Mouse (Mus musculus) intestine, embryonic 16.5 days (tissue): Measurements from ENCODE around the gene Fancd2. TPM values are rescaled to one million over a fixed set of nuclear protein-coding genes. Genes with fewer than 3 reads are reported as not detected.

Experiments used
- ATAC-seq: fragments of 200-750 bp; cut with Nextera tagmentation; 2 replicates; pipeline ENCODE4 v1.8.0; 2017; ENCODE audit warnings: moderate TSS enrichment, moderate library complexity
- H3K27ac ChIP-seq: fragments of 300-500 bp; sonication (generic); 2 replicates; pipeline ENCODE4 v1.5.1; 2014; ENCODE audit warnings: mild to moderate bottlenecking, low read length
- H3K27me3 ChIP-seq: fragments of 300-500 bp; sonication (generic); replicated peaks from 2 replicates; pipeline ENCODE4 v1.6.1; 2014; ENCODE audit warnings: low read length, control low read depth, mixed read lengths; ENCODE audit not compliant: control insufficient read depth, insufficient read depth
- H3K36me3 ChIP-seq: fragments of 300-500 bp; sonication (generic); 2 replicates; pipeline ENCODE4 v1.6.1; 2014; ENCODE audit warnings: low read length, control low read depth; ENCODE audit not compliant: control insufficient read depth, insufficient read depth
- H3K4me1 ChIP-seq: fragments of 300-500 bp; sonication (generic); 2 replicates; pipeline ENCODE4 v1.6.1; 2014; ENCODE audit warnings: low read length, control low read depth, mixed read lengths; ENCODE audit not compliant: control insufficient read depth, insufficient read depth
- H3K4me2 ChIP-seq: fragments of 300-500 bp; sonication (generic); 2 replicates; pipeline ENCODE4 v1.6.1; 2014; ENCODE audit warnings: low read depth, low read length, control low read depth
- H3K4me3 ChIP-seq: fragments of 300-500 bp; sonication (generic); 2 replicates; pipeline ENCODE4 v1.5.1; 2014; ENCODE audit warnings: mild to moderate bottlenecking, low read length
- H3K9ac ChIP-seq: fragments of 300-500 bp; sonication (generic); 2 replicates; pipeline ENCODE4 v1.6.1; 2014; ENCODE audit warnings: low read depth, low read length
- H3K9me3 ChIP-seq: fragments of 300-500 bp; sonication (generic); 2 replicates; pipeline ENCODE4 v1.6.1; 2016; ENCODE audit warnings: low read length, control low read depth; ENCODE audit not compliant: control insufficient read depth
- WGBS: fragments of 180-500 bp; shearing (Covaris S2); extraction: QIAGEN DNeasy Blood & Tissue Kit; methylation state at CpG from one replicate; pipeline ENCODE4 v1.1.7; 2014; 5-methylcytosine and 5-hydroxymethylcytosine counted together
- polyA plus RNA-seq: library from polyadenylated mRNA; unstranded; fragments of >200 nt; fragmentation: Nextera tagmentation; extraction: Ambion mirVana; gene quantifications from 2 replicates; pipeline ENCODE4 v1.2.1, GENCODE M21; 2015

Gene Fancd2
- polyA plus RNA-seq, 1 experiment from 2014 or later, result 7.0 TPM

GRCm38 (mm10) chr6:113514600-113514999 lies 16.9 kb upstream of the Fancd2 start:
- H3K36me3 ChIP-seq, result peaks cover 42% of the 10 kb centered on the region

GRCm38 (mm10) chr6:113517434-113518080 lies 13.9 kb upstream of the Fancd2 start:
- WGBS, result 91% methylated on average over 8 of the region's 8 CpGs
- Histone ChIP-seq H3K4me3 (no peak overlapping the region), H3K27ac (no peak overlapping the region), H3K9ac (no peak overlapping the region), H3K27me3 (no peaks in the 10 kb centered on the region), H3K36me3 (peaks cover 46% of the 10 kb centered on the region), H3K4me1 (no peaks in the 10 kb centered on the region), H3K4me2 (no peak overlapping the region), H3K9me3 (no peaks in the 10 kb centered on the region)
- ATAC-seq, result no peak

More at GRCm38 (mm10) chr6:113514600-113514999, 16.9 kb upstream of the Fancd2 start:
- H3K4me1 ChIP-seq, result no peaks in the 10 kb centered on the region
- no peaks in the 10 kb centered on the region for H3K27me3 ChIP-seq
- H3K4me3 ChIP-seq, result no peak overlapping the region
- no peaks in the 10 kb centered on the region for H3K9me3 ChIP-seq
- 93% methylated on average over 3 of the region's 3 CpGs for WGBS
- no peak for ATAC-seq
- H3K27ac ChIP-seq, result no peak overlapping the region
- no peak overlapping the region for H3K4me2 ChIP-seq
- no peak overlapping the region for H3K9ac ChIP-seq

- 74% methylated on average over 1 of the region's 1 CpGs for WGBS
- Histone ChIP-seq H3K36me3 (peaks cover 19% of the 10 kb centered on the region), H3K27ac (no peak overlapping the region), H3K9ac (no peak overlapping the region), H3K9me3 (no peaks in the 10 kb centered on the region), H3K4me2 (no peak overlapping the region), H3K4me1 (0 out of 2 replicates have a peak, but pooled peaks cover 2% of the 10 kb centered on the region), H3K27me3 (no peaks in the 10 kb centered on the region), H3K4me3 (no peak overlapping the region)
- ATAC-seq, result no peak
Observed at GRCm38 (mm10) chr6:113522310-113522709, 9.2 kb upstream of the Fancd2 start.

GRCm38 (mm10) chr6:113523420-113523819 lies 8.1 kb upstream of the Fancd2 start:
- peaks cover 11% of the 10 kb centered on the region for H3K36me3 ChIP-seq
- no peak overlapping the region for H3K4me3 ChIP-seq
- 82% methylated on average over 8 of the region's 8 CpGs for WGBS
- no peak overlapping the region for H3K9ac ChIP-seq
- H3K27me3 ChIP-seq, result no peaks in the 10 kb centered on the region
- H3K27ac ChIP-seq, result no peak overlapping the region
- no peak overlapping the region for H3K4me2 ChIP-seq
- ATAC-seq, result no peak
- H3K9me3 ChIP-seq, result no peaks in the 10 kb centered on the region
- 0 out of 2 replicates have a peak, but pooled peaks cover 2% of the 10 kb centered on the region for H3K4me1 ChIP-seq

- Histone ChIP-seq H3K9ac (peak overlapping the region; percentile 88), H3K27ac (no peak overlapping the region; the same call in 1 of the 2 replicates)
Observed at GRCm38 (mm10) chr6:113531840-113532404, 440 bp downstream of the Fancd2 start.

GRCm38 (mm10) chr6:113534886-113535285 lies 3.4 kb downstream of the Fancd2 start:
- Histone ChIP-seq H3K4me1 (peaks cover 7% of the 10 kb centered on the region), H3K36me3 (no peaks in the 10 kb centered on the region; the same call in 1 of the 2 replicates), H3K9ac (no peak overlapping the region), H3K4me2 (no peak overlapping the region), H3K9me3 (no peaks in the 10 kb centered on the region), H3K27me3 (no peaks in the 10 kb centered on the region), H3K4me3 (no peak overlapping the region), H3K27ac (no peak overlapping the region)
- no peak for ATAC-seq
- 87% methylated on average over 7 of the region's 7 CpGs for WGBS

More at GRCm38 (mm10) chr6:113531840-113532404, 440 bp downstream of the Fancd2 start:
- Histone ChIP-seq H3K27me3 (no peaks in the 10 kb centered on the region), H3K4me2 (peak overlapping the region; percentile 62), H3K4me3 (peak overlapping the region; percentile 95), H3K9me3 (no peaks in the 10 kb centered on the region), H3K36me3 (no peaks in the 10 kb centered on the region), H3K4me1 (peaks cover 7% of the 10 kb centered on the region)
- ATAC-seq, result 0 out of 2 replicates have a peak, but pooled peaks have one; percentile 27
- WGBS, result 6% methylated on average over 7 of the region's 7 CpGs

- Histone ChIP-seq H3K4me2 (no peak overlapping the region), H3K36me3 (no peaks in the 10 kb centered on the region; the same call in 1 of the 2 replicates), H3K27me3 (no peaks in the 10 kb centered on the region), H3K27ac (no peak overlapping the region), H3K4me1 (no peaks in the 10 kb centered on the region), H3K9me3 (no peaks in the 10 kb centered on the region), H3K9ac (no peak overlapping the region), H3K4me3 (no peak overlapping the region)
- 86% methylated on average over 6 of the region's 6 CpGs for WGBS
- ATAC-seq, result no peak
Observed at GRCm38 (mm10) chr6:113541610-113542009, 10.1 kb downstream of the Fancd2 start.

- Histone ChIP-seq H3K27ac (no peak overlapping the region), H3K36me3 (no peaks in the 10 kb centered on the region; the same call in 1 of the 2 replicates), H3K9ac (no peak overlapping the region), H3K9me3 (no peaks in the 10 kb centered on the region), H3K4me2 (no peak overlapping the region), H3K4me3 (no peak overlapping the region), H3K4me1 (no peaks in the 10 kb centered on the region), H3K27me3 (no peaks in the 10 kb centered on the region)
- ATAC-seq, result no peak
- WGBS, result 92% methylated on average over 8 of the region's 12 CpGs
Observed at GRCm38 (mm10) chr6:113543906-113544481, 12.5 kb downstream of the Fancd2 start.

GRCm38 (mm10) chr6:113559736-113560135 lies 28.3 kb downstream of the Fancd2 start:
- Histone ChIP-seq H3K9me3 (no peaks in the 10 kb centered on the region), H3K4me2 (no peak overlapping the region), H3K27me3 (no peaks in the 10 kb centered on the region), H3K4me1 (no peaks in the 10 kb centered on the region), H3K36me3 (peaks cover 2% of the 10 kb centered on the region; the same call in 1 of the 2 replicates), H3K4me3 (no peak overlapping the region), H3K27ac (no peak overlapping the region), H3K9ac (no peak overlapping the region)
- ATAC-seq, result no peak
- WGBS, result 82% methylated on average over 6 of the region's 6 CpGs
